Mouse (Mus musculus) heart, embryonic 13.5 days (tissue): ENCODE data around the gene Olfr142. TPM values are rescaled to one million over a fixed set of nuclear protein-coding genes. Genes with fewer than 3 reads are reported as not detected.
"Not testable (repeated sequence)": the region's sequence is repeated elsewhere in the genome, so short reads cannot be mapped to it uniquely, and the experiment has no call there.

Source experiments
- ATAC-seq: fragments of 200-750 bp; cut with Nextera tagmentation; 2 replicates; pipeline ENCODE4 v1.8.0; 2017; ENCODE audit warnings: moderate TSS enrichment; ENCODE audit not compliant: insufficient number of reproducible peaks, low FRiP score, low TSS enrichment; ENCODE audit errors: extremely low read depth
- H3K27ac ChIP-seq: fragments of 300-500 bp; sonication (generic); replicated peaks from 2 replicates; pipeline ENCODE4 v1.5.1; 2015; ENCODE audit warnings: moderate library complexity, mild to moderate bottlenecking, inconsistent platforms
- H3K27me3 ChIP-seq: fragments of 300-500 bp; sonication (generic); replicated peaks from 2 replicates; pipeline ENCODE4 v1.6.1; 2015; ENCODE audit warnings: mild to moderate bottlenecking, inconsistent platforms
- H3K36me3 ChIP-seq: fragments of 300-500 bp; sonication (generic); 2 replicates; pipeline ENCODE4 v1.6.1; 2015; ENCODE audit warnings: mild to moderate bottlenecking, inconsistent platforms
- H3K4me1 ChIP-seq: fragments of 300-500 bp; sonication (generic); 2 replicates; pipeline ENCODE4 v1.6.1; 2015; ENCODE audit warnings: inconsistent platforms
- H3K4me2 ChIP-seq: fragments of 300-500 bp; sonication (generic); 2 replicates; pipeline ENCODE4 v1.6.1; 2015; ENCODE audit warnings: inconsistent platforms, mild to moderate bottlenecking, moderate library complexity
- H3K4me3 ChIP-seq: fragments of 300-500 bp; sonication (generic); 2 replicates; pipeline ENCODE4 v1.5.1; 2015; ENCODE audit warnings: moderate library complexity, mild to moderate bottlenecking, inconsistent platforms
- H3K9ac ChIP-seq: fragments of 300-500 bp; sonication (generic); 2 replicates; pipeline ENCODE4 v1.6.1; 2015; ENCODE audit warnings: inconsistent platforms, mild to moderate bottlenecking, moderate library complexity
- H3K9me3 ChIP-seq: fragments of 300-500 bp; sonication (generic); 2 replicates; pipeline ENCODE4 v1.6.1; 2016; ENCODE audit warnings: inconsistent platforms
- WGBS: fragments of 180-500 bp; shearing (Covaris S2); methylation state at CpG from one replicate; pipeline ENCODE4 v1.1.7; 2015; ENCODE audit warnings: mixed read lengths; 5-methylcytosine and 5-hydroxymethylcytosine counted together
- polyA plus RNA-seq: library from polyadenylated mRNA; unstranded; fragments of >200 nt; fragmentation: Nextera tagmentation; extraction: Ambion mirVana; gene quantifications from 2 replicates; pipeline ENCODE4 v1.2.1, GENCODE M21; 2015

Olfr142 gene
- polyA plus RNA-seq: not detected in 2 replicates

- Histone ChIP-seq H3K9ac (no peak within 1 kb of the TSS), H3K27me3 (no peaks in the 10 kb centered on the region), H3K36me3 (no peaks in the 10 kb centered on the region), H3K4me1 (no peaks in the 10 kb centered on the region), H3K4me2 (no peak within 1 kb of the TSS), H3K4me3 (no peak within 1 kb of the TSS), H3K27ac (no peak within 1 kb of the TSS), H3K9me3 (no peaks in the 10 kb centered on the region)
- ATAC-seq: no peak
- WGBS: 83% methylated on average over 4 of the region's 4 CpGs
Observed at GRCm38 (mm10) chr2:90257492-90257891, at the start of gene Olfr142. TSS of gene Olfr142 (minus strand) at chr2:90257592.

DNA sequence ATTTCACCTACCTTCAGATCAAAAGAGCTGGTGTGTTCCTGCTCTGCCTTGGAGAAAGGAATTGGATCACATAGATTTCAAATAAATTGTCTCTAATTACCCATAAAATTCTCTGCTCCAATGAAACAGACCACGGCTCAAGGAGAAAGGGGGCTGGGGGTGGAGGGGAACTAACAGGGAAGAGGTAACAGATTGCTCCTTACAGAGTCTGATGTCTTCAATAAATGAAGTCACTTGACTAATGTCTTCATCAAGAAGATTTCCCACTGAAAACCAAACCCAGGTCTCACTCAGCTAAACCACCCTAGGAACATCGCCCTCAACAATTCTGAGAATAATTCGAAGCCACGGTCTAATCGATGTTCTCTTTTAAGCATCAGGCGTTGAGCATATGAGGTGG is 35.3 kb upstream of the Olfr142 start, which contains the start of gene Olfr1272:
Gene Olfr1272 (minus strand): TSS at position 101 of the 400 bp plus-strand sequence.
- Histone ChIP-seq H3K4me3 (no peak within 1 kb of the TSS), H3K9ac (no peak within 1 kb of the TSS), H3K27me3 (no peaks in the 10 kb centered on the region), H3K4me1 (no peaks in the 10 kb centered on the region), H3K4me2 (no peak within 1 kb of the TSS), H3K36me3 (no peaks in the 10 kb centered on the region), H3K27ac (no peak within 1 kb of the TSS), H3K9me3 (no peaks in the 10 kb centered on the region)
- WGBS: 87% methylated on average over 6 of the region's 6 CpGs
- ATAC-seq: no peak

DNA sequence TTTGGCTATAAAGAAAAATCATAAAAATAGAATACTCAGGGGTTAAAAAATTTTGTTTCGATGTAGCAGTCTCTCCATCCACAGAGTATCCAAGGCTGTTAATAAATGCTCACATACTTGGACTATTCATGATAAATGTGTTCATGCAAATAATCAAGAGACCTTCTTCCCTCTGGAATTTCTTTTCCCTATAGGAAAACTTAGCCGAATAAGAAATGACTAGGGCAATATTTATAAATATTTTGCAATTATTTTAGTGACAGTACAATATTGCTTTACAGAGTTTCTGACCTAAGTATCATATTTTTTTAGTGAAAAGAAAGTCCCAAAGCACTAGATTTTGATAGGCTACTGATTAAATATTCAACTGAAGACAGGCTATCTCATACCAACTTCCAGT is 13.5 kb upstream of the Olfr142 start, which contains the start of gene Olfr1271:
Gene Olfr1271 (minus strand): TSS at position 101 of the 400 bp plus-strand sequence.
- Histone ChIP-seq H3K4me2 (no peak within 1 kb of the TSS), H3K9ac (no peak within 1 kb of the TSS), H3K27ac (no peak within 1 kb of the TSS), H3K9me3 (no peaks in the 10 kb centered on the region), H3K4me3 (no peak within 1 kb of the TSS), H3K27me3 (no peaks in the 10 kb centered on the region), H3K36me3 (no peaks in the 10 kb centered on the region), H3K4me1 (no peaks in the 10 kb centered on the region)
- 75% methylated on average over 2 of the region's 2 CpGs for WGBS
- ATAC-seq: no peak

DNA sequence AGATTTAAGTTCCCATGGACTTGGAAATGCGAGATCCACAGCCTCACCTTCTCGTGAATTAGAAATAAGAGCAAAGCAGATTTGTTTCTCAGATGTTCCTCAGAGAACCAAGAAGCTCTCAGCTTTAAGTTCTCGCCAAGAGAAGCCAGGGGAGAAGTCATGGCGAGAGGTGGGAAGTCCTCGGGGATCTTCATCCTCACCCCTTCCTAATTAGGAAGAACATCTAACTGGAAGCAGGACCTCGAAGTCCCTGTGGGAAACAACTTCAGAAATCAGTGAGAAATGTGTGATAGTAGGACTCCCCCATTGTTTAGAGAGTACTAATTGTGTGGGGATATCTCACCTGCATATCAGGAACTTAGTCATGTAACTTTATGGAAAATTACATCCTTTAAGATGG is 33.0 kb downstream of the Olfr142 start, which contains the start of gene Olfr1506:
Gene Olfr1506 (minus strand): TSS at position 101 of the 400 bp plus-strand sequence.
- WGBS: no CpG with 5 or more reads among the region's 6 CpGs
- ATAC-seq: not testable (repeated sequence)

More for the DNA sequence above, 33.0 kb downstream of the Olfr142 start, which contains the start of gene Olfr1506:
- H3K27me3 ChIP-seq, H3K9ac ChIP-seq, H3K4me2 ChIP-seq, H3K9me3 ChIP-seq, H3K4me1 ChIP-seq, H3K27ac ChIP-seq, H3K4me3 ChIP-seq, H3K36me3 ChIP-seq: not testable (repeated sequence)

Other genes starting within 250 kb of the Olfr142 start
- gene Olfr1263, start 245.5 kb downstream of the Olfr142 start, polyA plus RNA-seq: not detected in 2 replicates
- not detected in 2 replicates for gene Olfr1264, start 232.0 kb downstream of the Olfr142 start, polyA plus RNA-seq
- gene Olfr1265, start 222.3 kb downstream of the Olfr142 start, polyA plus RNA-seq: not detected in 2 replicates
- gene Olfr140, start 194.0 kb downstream of the Olfr142 start, polyA plus RNA-seq: not detected in 2 replicates
- not detected in 2 replicates for gene Olfr1269, start 136.2 kb downstream of the Olfr142 start, polyA plus RNA-seq
- gene Olfr32, start 115.3 kb downstream of the Olfr142 start, polyA plus RNA-seq: not detected in 2 replicates
- gene Olfr1270, start 104.5 kb downstream of the Olfr142 start, polyA plus RNA-seq: not detected in 2 replicates
- gene Olfr1506, start 33.1 kb downstream of the Olfr142 start, polyA plus RNA-seq: not detected in 2 replicates
- not detected in 2 replicates for gene Olfr1271, start 13.4 kb upstream of the Olfr142 start, polyA plus RNA-seq
- gene Olfr1272, start 35.2 kb upstream of the Olfr142 start, polyA plus RNA-seq: not detected in 2 replicates
- gene Gm13769, start 64.6 kb upstream of the Olfr142 start, polyA plus RNA-seq: not detected in 2 replicates
- not detected in 2 replicates for gene Olfr1274-ps, start 141.1 kb upstream of the Olfr142 start, polyA plus RNA-seq